Mouse (Mus musculus) kidney, adult 2 months (tissue): Measurements from ENCODE around the gene Pdx1.

Source experiments
- CTCF ChIP-seq: fragments of 200-500 bp; conservative IDR thresholded peaks from 2 replicates; pipeline ENCODE4 v1.5.1; 2011; ENCODE audit warnings: low read depth, mild to moderate bottlenecking, control low read depth, low read length, moderate library complexity, mixed read lengths; ENCODE audit not compliant: insufficient read depth, insufficient read length
- POLR2A ChIP-seq: fragments of 200-500 bp; IDR thresholded peaks from one replicate; pipeline ENCODE4 v1.6.1; 2011; ENCODE audit warnings: low read depth, low read length, control low read depth

DNA sequence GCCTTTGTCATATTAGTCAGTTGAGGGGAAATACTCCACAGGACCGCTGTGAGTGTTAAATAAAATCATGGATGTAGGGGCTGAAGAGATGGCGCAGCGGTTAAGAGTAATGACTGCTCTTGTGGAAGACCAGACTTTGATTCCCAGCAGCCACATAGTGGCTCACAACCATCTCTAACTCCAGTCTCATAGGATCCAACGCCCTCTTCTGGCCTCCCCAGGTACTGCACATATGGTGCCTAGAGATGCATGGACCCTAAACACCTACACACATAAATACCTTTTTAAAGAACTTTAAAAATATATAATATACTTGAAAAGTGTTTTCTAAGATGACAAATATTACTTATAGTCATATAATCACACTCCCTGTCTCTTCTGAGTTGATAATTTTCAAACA, 14.6 kb downstream of the Pdx1 start:
- no peak; the same call in 1 of the 2 replicates for TF ChIP-seq CTCF
- TF ChIP-seq POLR2A, result no peak
